Mouse (Mus musculus): ENCODE measurements around the gene Gpr65. TPM values are rescaled to one million over a fixed set of nuclear protein-coding genes. Genes with fewer than 3 reads are reported as not detected.
A peak's percentile ranks its signal among the peaks of the same experiment; 100 is the strongest.

The Gpr65 gene
- total RNA-seq, 1 experiment from 2014 or later: 40.7 TPM

GRCm38 (mm10) chr12:98270810-98271566 is 2.6 kb downstream of the Gpr65 start:
- no peak for ATAC-seq (replicated peaks in 1 of 2; ENCODE audit: insufficient read depth in 1 of 2, low FRiP score in 2 of 2, low TSS enrichment in 1 of 2, low read depth in 1 of 2, poor library complexity in 2 of 2, severe bottlenecking in 2 of 2)

GRCm38 (mm10) chr12:98272433-98272832 is 4.0 kb downstream of the Gpr65 start:
- ATAC-seq (replicated peaks in 1 of 2; ENCODE audit: insufficient read depth in 1 of 2, low FRiP score in 2 of 2, low TSS enrichment in 1 of 2, low read depth in 1 of 2, poor library complexity in 2 of 2, severe bottlenecking in 2 of 2): no peak

GRCm38 (mm10) chr12:98280530-98280929 is 12.1 kb downstream of the Gpr65 start:
- ATAC-seq (replicated peaks in 1 of 2; ENCODE audit: insufficient read depth in 1 of 2, low FRiP score in 2 of 2, low TSS enrichment in 1 of 2, low read depth in 1 of 2, poor library complexity in 2 of 2, severe bottlenecking in 2 of 2): peak; percentile 75 to 89

- ATAC-seq (replicated peaks in 1 of 2; ENCODE audit: insufficient read depth in 1 of 2, low FRiP score in 2 of 2, low TSS enrichment in 1 of 2, low read depth in 1 of 2, poor library complexity in 2 of 2, severe bottlenecking in 2 of 2): no peak
Measured at GRCm38 (mm10) chr12:98280996-98281395, 12.6 kb downstream of the Gpr65 start.

- peak; percentile 55 to 76 for ATAC-seq (replicated peaks in 1 of 2; ENCODE audit: insufficient read depth in 1 of 2, low FRiP score in 2 of 2, low TSS enrichment in 1 of 2, low read depth in 1 of 2, poor library complexity in 2 of 2, severe bottlenecking in 2 of 2)
Measured at GRCm38 (mm10) chr12:98282776-98283486, 14.5 kb downstream of the Gpr65 start.

- ATAC-seq (replicated peaks in 1 of 2; ENCODE audit: insufficient read depth in 1 of 2, low FRiP score in 2 of 2, low TSS enrichment in 1 of 2, low read depth in 1 of 2, poor library complexity in 2 of 2, severe bottlenecking in 2 of 2): peak; percentile 70 to 74; a peak in 2 of 4 replicates
Measured at GRCm38 (mm10) chr12:98283487-98283860, 15.0 kb downstream of the Gpr65 start.

GRCm38 (mm10) chr12:98284477-98284876 is 16.0 kb downstream of the Gpr65 start:
- ATAC-seq (replicated peaks in 1 of 2; ENCODE audit: insufficient read depth in 1 of 2, low FRiP score in 2 of 2, low TSS enrichment in 1 of 2, low read depth in 1 of 2, poor library complexity in 2 of 2, severe bottlenecking in 2 of 2): no peak

- no peak for ATAC-seq (replicated peaks in 1 of 2; ENCODE audit: insufficient read depth in 1 of 2, low FRiP score in 2 of 2, low TSS enrichment in 1 of 2, low read depth in 1 of 2, poor library complexity in 2 of 2, severe bottlenecking in 2 of 2)
Measured at GRCm38 (mm10) chr12:98290475-98290874, 22.0 kb downstream of the Gpr65 start.

GRCm38 (mm10) chr12:98292278-98292677 is 23.8 kb downstream of the Gpr65 start:
- ATAC-seq (replicated peaks in 1 of 2; ENCODE audit: insufficient read depth in 1 of 2, low FRiP score in 2 of 2, low TSS enrichment in 1 of 2, low read depth in 1 of 2, poor library complexity in 2 of 2, severe bottlenecking in 2 of 2): no peak

- no peak for ATAC-seq (replicated peaks in 1 of 2; ENCODE audit: insufficient read depth in 1 of 2, low FRiP score in 2 of 2, low TSS enrichment in 1 of 2, low read depth in 1 of 2, poor library complexity in 2 of 2, severe bottlenecking in 2 of 2)
Measured at GRCm38 (mm10) chr12:98294241-98294640, 25.8 kb downstream of the Gpr65 start.

GRCm38 (mm10) chr12:98301980-98302379 is 33.5 kb downstream of the Gpr65 start:
- ATAC-seq (replicated peaks in 1 of 2; ENCODE audit: insufficient read depth in 1 of 2, low FRiP score in 2 of 2, low TSS enrichment in 1 of 2, low read depth in 1 of 2, poor library complexity in 2 of 2, severe bottlenecking in 2 of 2): no peak

- no peak for ATAC-seq (replicated peaks in 1 of 2; ENCODE audit: insufficient read depth in 1 of 2, low FRiP score in 2 of 2, low TSS enrichment in 1 of 2, low read depth in 1 of 2, poor library complexity in 2 of 2, severe bottlenecking in 2 of 2)
Measured at GRCm38 (mm10) chr12:98303013-98303412, 34.6 kb downstream of the Gpr65 start.

- no peak for ATAC-seq (replicated peaks in 1 of 2; ENCODE audit: insufficient read depth in 1 of 2, low FRiP score in 2 of 2, low TSS enrichment in 1 of 2, low read depth in 1 of 2, poor library complexity in 2 of 2, severe bottlenecking in 2 of 2)
Measured at GRCm38 (mm10) chr12:98307179-98307915, 38.9 kb downstream of the Gpr65 start.

GRCm38 (mm10) chr12:98311376-98312083 is 43.1 kb downstream of the Gpr65 start:
- ATAC-seq (replicated peaks in 1 of 2; ENCODE audit: insufficient read depth in 1 of 2, low FRiP score in 2 of 2, low TSS enrichment in 1 of 2, low read depth in 1 of 2, poor library complexity in 2 of 2, severe bottlenecking in 2 of 2): peak; percentile 40 to 47

GRCm38 (mm10) chr12:98315924-98316323 is 47.5 kb downstream of the Gpr65 start:
- peak; percentile 59 to 66; a peak in 3 of 4 replicates for ATAC-seq (replicated peaks in 1 of 2; ENCODE audit: insufficient read depth in 1 of 2, low FRiP score in 2 of 2, low TSS enrichment in 1 of 2, low read depth in 1 of 2, poor library complexity in 2 of 2, severe bottlenecking in 2 of 2)

- no peak for ATAC-seq (replicated peaks in 1 of 2; ENCODE audit: insufficient read depth in 1 of 2, low FRiP score in 2 of 2, low TSS enrichment in 1 of 2, low read depth in 1 of 2, poor library complexity in 2 of 2, severe bottlenecking in 2 of 2)
Measured at GRCm38 (mm10) chr12:98317718-98318340, 49.4 kb downstream of the Gpr65 start.

GRCm38 (mm10) chr12:98322426-98322825 is 54.0 kb downstream of the Gpr65 start:
- ATAC-seq (replicated peaks in 1 of 2; ENCODE audit: insufficient read depth in 1 of 2, low FRiP score in 2 of 2, low TSS enrichment in 1 of 2, low read depth in 1 of 2, poor library complexity in 2 of 2, severe bottlenecking in 2 of 2): no peak
